Mouse (Mus musculus): ENCODE measurements around the gene Gm5152.
"Not testable (repeated sequence)": the region's sequence is repeated elsewhere in the genome, so short reads cannot be mapped to it uniquely, and the experiment has no call there.

DNA sequence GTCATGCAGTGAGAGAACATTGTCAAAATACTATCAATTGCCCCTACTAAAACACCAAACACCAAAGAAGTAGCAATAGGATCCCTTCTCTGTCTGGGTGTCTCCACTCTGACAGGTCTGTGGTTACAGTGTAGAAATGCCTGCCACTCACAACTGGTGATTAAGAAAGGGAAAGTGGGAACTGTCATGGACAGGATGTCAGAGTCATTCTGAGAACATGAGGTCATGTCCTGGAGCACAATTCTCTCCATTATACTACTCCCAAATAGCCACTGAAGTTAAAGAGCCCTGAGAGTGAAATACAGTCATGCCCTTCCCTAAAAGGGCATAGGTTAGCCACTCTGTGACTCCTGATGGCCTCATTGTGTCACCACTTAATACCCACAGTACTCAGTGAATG is 556 bp downstream of the Gm5152 start:
- not testable (repeated sequence) for TF ChIP-seq POLR2A (IDR thresholded peaks at IDR 0.05; ENCODE audit: borderline replicate concordance, low read depth, low read length); CTCF (IDR thresholded peaks at IDR 0.05; ENCODE audit: low read depth, low read length)
